Mouse (Mus musculus) liver, adult 2 months (tissue): ENCODE measurements around the gene Capza1. TPM values are rescaled to one million over a fixed set of nuclear protein-coding genes. Genes with fewer than 3 reads are reported as not detected.

Source experiments
- DNase-seq: peaks from one replicate; pipeline ENCODE4 v3.0.0-alpha.2; 2011; ENCODE audit warnings: low read depth, low spot score; ENCODE audit errors: extremely low read depth
- H3K27ac ChIP-seq: fragments of 200-500 bp; replicated peaks from 2 replicates; pipeline ENCODE4 v1.5.1; 2012; ENCODE audit warnings: low read depth, mild to moderate bottlenecking, control low read depth, inconsistent platforms, low read length; ENCODE audit not compliant: insufficient read depth
- H3K27me3 ChIP-seq: fragments of 200-500 bp; 2 replicates; pipeline ENCODE4 v1.6.1; 2012; ENCODE audit warnings: mild to moderate bottlenecking, moderate library complexity, low read length, inconsistent platforms; ENCODE audit not compliant: control insufficient read depth, insufficient read depth
- H3K36me3 ChIP-seq: fragments of 200-500 bp; 2 replicates; pipeline ENCODE4 v1.6.1; 2012; ENCODE audit warnings: low read length, inconsistent platforms; ENCODE audit not compliant: control insufficient read depth, insufficient read depth
- H3K4me1 ChIP-seq: fragments of 200-500 bp; 2 replicates; pipeline ENCODE4 v1.6.1; 2011; ENCODE audit warnings: low read length; ENCODE audit not compliant: control insufficient read depth, insufficient read depth
- H3K4me3 ChIP-seq: fragments of 200-500 bp; 2 replicates; pipeline ENCODE4 v1.5.1; 2011; ENCODE audit warnings: low read depth, mild to moderate bottlenecking, control low read depth, low read length, moderate library complexity; ENCODE audit not compliant: insufficient read depth
- H3K79me2 ChIP-seq: fragments of 200-500 bp; 2 replicates; pipeline ENCODE4 v1.6.1; 2012; ENCODE audit warnings: inconsistent platforms, mild to moderate bottlenecking, low read length, moderate library complexity; ENCODE audit not compliant: control insufficient read depth, insufficient read depth
- H3K9ac ChIP-seq: fragments of 200-500 bp; 2 replicates; pipeline ENCODE4 v1.6.1; 2012; ENCODE audit warnings: low read depth, mild to moderate bottlenecking, control low read depth, inconsistent platforms, low read length
- CTCF ChIP-seq: fragments of 200-500 bp; IDR thresholded peaks from 2 replicates; pipeline ENCODE4 v1.5.1; 2011; ENCODE audit warnings: low read depth, low read length, control low read depth
- POLR2A ChIP-seq: fragments of 200-500 bp; IDR thresholded peaks from 2 replicates; pipeline ENCODE4 v1.6.1; 2011; ENCODE audit warnings: low read length, control low read depth; ENCODE audit not compliant: insufficient read depth; ENCODE audit errors: extremely low read depth
- WGBS: fragments of 180-500 bp; shearing (Covaris S2); methylation state at CpG from one replicate; pipeline ENCODE4 v1.1.7; 2018; 5-methylcytosine and 5-hydroxymethylcytosine counted together
- polyA plus RNA-seq: library from polyadenylated mRNA; depleted of rRNA; stranded (reverse); fragments of >200 nt; gene quantifications from 2 replicates; pipeline ENCODE4 v1.2.3, GENCODE M21; 2012
- total RNA-seq: library from RNA; depleted of rRNA; stranded (reverse); fragments of >200 nt; gene quantifications from 2 replicates; pipeline ENCODE4 v1.2.3, GENCODE M21; 2014

Gene Capza1
- total and polyA plus RNA-seq, 2 experiments: 8.1 to 30.1 TPM

DNA sequence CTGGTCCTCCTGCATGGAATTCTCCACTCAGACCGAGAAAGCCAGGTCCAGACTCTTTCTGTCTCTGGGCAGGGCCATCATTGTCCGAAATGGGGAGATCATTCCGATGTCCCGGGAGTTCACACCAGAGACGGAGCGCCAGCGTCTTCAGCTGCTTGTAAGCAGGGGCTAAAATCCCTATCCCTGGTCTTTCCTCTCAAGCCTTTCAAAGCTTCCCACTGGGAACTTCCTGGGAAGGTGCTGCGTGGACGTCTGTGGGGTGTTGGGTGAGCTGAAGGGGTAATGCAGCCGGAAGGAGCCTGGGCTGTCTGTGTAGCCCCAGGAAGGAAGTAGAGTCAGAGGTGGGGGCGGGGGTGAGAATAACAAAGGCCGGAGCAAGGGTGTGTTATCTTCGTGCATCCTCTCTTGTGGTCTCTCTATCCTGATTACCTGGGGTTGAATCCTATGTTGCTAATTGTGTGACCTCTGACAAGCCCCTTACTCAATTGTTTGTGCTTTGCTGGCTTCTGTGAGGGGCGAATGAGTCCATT, 80.3 kb downstream of the Capza1 start:
- DNase-seq: no peak
- no peak overlapping the region for H3K9ac ChIP-seq
- WGBS: 66% methylated on average over 14 of the region's 14 CpGs
- no peak overlapping the region for H3K4me3 ChIP-seq
- no peaks in the 10 kb centered on the region for H3K36me3 ChIP-seq
- H3K4me1 ChIP-seq: peaks cover 5% of the 10 kb centered on the region; the same call in 1 of the 2 replicates
- H3K27ac ChIP-seq: no peak overlapping the region
- H3K79me2 ChIP-seq: no peaks in the 10 kb centered on the region
- peaks cover 7% of the 10 kb centered on the region for H3K27me3 ChIP-seq
- TF ChIP-seq POLR2A (no peak), CTCF (no peak)

- H3K27me3 ChIP-seq: peaks cover 9% of the 10 kb centered on the region
- H3K4me3 ChIP-seq: no peak overlapping the region; the same call in 1 of the 2 replicates
- no peak for DNase-seq
- no peaks in the 10 kb centered on the region for H3K79me2 ChIP-seq
- H3K9ac ChIP-seq: no peak overlapping the region
- H3K27ac ChIP-seq: no peak overlapping the region
- 26% methylated on average over 12 of the region's 12 CpGs for WGBS
- H3K4me1 ChIP-seq: peaks cover 5% of the 10 kb centered on the region; the same call in 1 of the 2 replicates
- H3K36me3 ChIP-seq: no peaks in the 10 kb centered on the region
- TF ChIP-seq CTCF (no peak), POLR2A (no peak)
These were observed 82.1 kb downstream of the Capza1 start for GRCm38 (mm10) chr3:104782061-104782681.

DNA sequence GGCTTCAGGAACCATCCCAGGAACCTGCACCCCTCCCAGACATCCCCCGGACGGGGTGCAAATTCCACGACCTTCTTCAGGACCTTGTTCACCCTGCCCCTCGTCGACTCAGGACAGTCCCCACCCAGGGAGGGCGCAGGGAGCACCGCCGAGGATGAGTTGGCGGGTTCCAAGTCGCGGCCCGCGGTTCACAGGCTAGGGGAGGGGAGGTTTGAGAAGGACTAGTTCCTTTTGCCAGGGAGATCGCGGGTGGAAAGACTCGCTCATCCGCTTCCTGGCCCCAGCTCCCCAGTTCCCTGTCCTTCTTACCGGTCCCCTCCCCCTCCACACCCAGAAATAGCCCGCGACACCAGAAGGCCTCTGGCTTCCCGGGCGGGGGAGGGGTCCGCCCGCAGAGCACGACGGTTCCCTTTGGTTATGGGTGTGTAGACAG, 82.8 kb downstream of the Capza1 start, which contains the start of gene Fam19a3:
TSS of gene Fam19a3 (minus strand) at position 370 of the 433 bp plus-strand sequence.
- 2% methylated on average over 26 of the region's 26 CpGs for WGBS
- peak within 1 kb of the TSS; percentile 55 for H3K9ac ChIP-seq
- H3K27ac ChIP-seq: no peak within 1 kb of the TSS
- DNase-seq: no peak
- TF ChIP-seq CTCF (no peak), POLR2A (no peak)
- H3K4me1 ChIP-seq: peaks cover 5% of the 10 kb centered on the region; the same call in 1 of the 2 replicates
- no peaks in the 10 kb centered on the region for H3K79me2 ChIP-seq
- H3K36me3 ChIP-seq: no peaks in the 10 kb centered on the region
- peaks cover 9% of the 10 kb centered on the region for H3K27me3 ChIP-seq
- H3K4me3 ChIP-seq: peak within 1 kb of the TSS; percentile 62; the same call in 1 of the 2 replicates

GRCm38 (mm10) chr3:104780561-104781420, 83.5 kb downstream of the Capza1 start, which contains the start of gene Ppm1j:
Ppm1j (plus strand) TSS chr3:104781056.
- TF ChIP-seq CTCF (no peak), POLR2A (no peak)
- Histone ChIP-seq H3K4me3 (peak within 1 kb of the TSS; percentile 62; the same call in 1 of the 2 replicates), H3K9ac (peak within 1 kb of the TSS; percentile 55), H3K36me3 (no peaks in the 10 kb centered on the region), H3K4me1 (peaks cover 5% of the 10 kb centered on the region; the same call in 1 of the 2 replicates), H3K27ac (no peak within 1 kb of the TSS), H3K79me2 (no peaks in the 10 kb centered on the region), H3K27me3 (peaks cover 9% of the 10 kb centered on the region)
- DNase-seq: no peak
- WGBS: 5% methylated on average over 56 of the region's 56 CpGs

GRCm38 (mm10) chr3:104779949-104780348, 84.4 kb downstream of the Capza1 start:
- H3K27me3 ChIP-seq: peaks cover 9% of the 10 kb centered on the region
- H3K4me1 ChIP-seq: peaks cover 5% of the 10 kb centered on the region; the same call in 1 of the 2 replicates
- H3K27ac ChIP-seq: no peak overlapping the region
- H3K4me3 ChIP-seq: no peak overlapping the region
- WGBS: 7% methylated on average over 7 of the region's 7 CpGs
- no peak overlapping the region for H3K9ac ChIP-seq
- TF ChIP-seq CTCF: peak; percentile 91
- no peak for TF ChIP-seq POLR2A
- no peaks in the 10 kb centered on the region for H3K79me2 ChIP-seq
- H3K36me3 ChIP-seq: no peaks in the 10 kb centered on the region
- DNase-seq: no peak

GRCm38 (mm10) chr3:104777342-104777741, 87.0 kb downstream of the Capza1 start:
- no peak overlapping the region for H3K9ac ChIP-seq
- WGBS: 9% methylated on average over 20 of the region's 20 CpGs
- DNase-seq: no peak
- H3K27me3 ChIP-seq: peaks cover 9% of the 10 kb centered on the region
- TF ChIP-seq CTCF (peak; percentile 31), POLR2A (no peak)
- no peak overlapping the region for H3K4me3 ChIP-seq
- peaks cover 5% of the 10 kb centered on the region; the same call in 1 of the 2 replicates for H3K4me1 ChIP-seq
- no peak overlapping the region for H3K27ac ChIP-seq
- no peaks in the 10 kb centered on the region for H3K36me3 ChIP-seq
- H3K79me2 ChIP-seq: no peaks in the 10 kb centered on the region
